Mouse (Mus musculus) brain, embryonic 14.5 days (tissue): ENCODE measurements around the gene Fam227b. TPM values are rescaled to one million over a fixed set of nuclear protein-coding genes. Genes with fewer than 3 reads are reported as not detected.

Experiments
- DNase-seq: peaks from one replicate; pipeline ENCODE4 v3.0.0-alpha.2; 2011; ENCODE audit warnings: low read depth
- CTCF ChIP-seq: fragments of 200-500 bp; IDR thresholded peaks from 2 replicates; pipeline ENCODE4 v1.5.1; 2012; ENCODE audit warnings: inconsistent platforms, mild to moderate bottlenecking, moderate library complexity, borderline replicate concordance; ENCODE audit not compliant: insufficient read depth, insufficient read length; ENCODE audit errors: extremely low read depth
- POLR2A ChIP-seq: fragments of 200-500 bp; IDR thresholded peaks from 2 replicates; pipeline ENCODE4 v1.6.1; 2012; ENCODE audit warnings: mild to moderate bottlenecking, inconsistent platforms, borderline replicate concordance; ENCODE audit not compliant: poor library complexity, insufficient read depth, insufficient read length, severe bottlenecking; ENCODE audit errors: extremely low read depth
- polyA plus RNA-seq: library from polyadenylated mRNA; depleted of rRNA; stranded (reverse); fragments of >200 nt; gene quantifications from 2 replicates; pipeline ENCODE4 v1.2.3, GENCODE M21; 2012

Fam227b gene
- polyA plus RNA-seq, 1 experiment = not detected

- no peak for TF ChIP-seq POLR2A
- no peak for TF ChIP-seq CTCF
- DNase-seq = no peak
Observed at GRCm38 (mm10) chr2:126045621-126046020, 106.2 kb downstream of the Fam227b start.

- DNase-seq = peak; percentile 17
- TF ChIP-seq POLR2A (no peak), CTCF (no peak)
Observed at GRCm38 (mm10) chr2:126042674-126043073, 109.1 kb downstream of the Fam227b start.

GRCm38 (mm10) chr2:126041237-126041636 is 110.6 kb downstream of the Fam227b start:
- TF ChIP-seq POLR2A (no peak), CTCF (no peak)
- no peak for DNase-seq

GRCm38 (mm10) chr2:126040651-126041050 is 111.2 kb downstream of the Fam227b start:
- no peak for DNase-seq
- TF ChIP-seq POLR2A (no peak), CTCF (no peak)

- no peak for DNase-seq
- TF ChIP-seq CTCF = no peak
- no peak for TF ChIP-seq POLR2A
Observed at GRCm38 (mm10) chr2:126039414-126039891, 112.4 kb downstream of the Fam227b start.

- no peak for DNase-seq
- TF ChIP-seq POLR2A = no peak
- TF ChIP-seq CTCF = no peak
Observed at GRCm38 (mm10) chr2:126038221-126039000, 113.4 kb downstream of the Fam227b start.

- TF ChIP-seq POLR2A (no peak), CTCF (no peak)
Observed at GRCm38 (mm10) chr2:126036121-126036520, 115.7 kb downstream of the Fam227b start.

GRCm38 (mm10) chr2:126035013-126035770 is 116.6 kb downstream of the Fam227b start:
- no peak for DNase-seq
- no peak for TF ChIP-seq CTCF
- no peak for TF ChIP-seq POLR2A

More at GRCm38 (mm10) chr2:126036121-126036520, 115.7 kb downstream of the Fam227b start:
- no peak for DNase-seq

GRCm38 (mm10) chr2:126034379-126035005 is 117.3 kb downstream of the Fam227b start, which contains the start of gene Fgf7:
TSS of gene Fgf7 (plus strand) at chr2:126034658.
- peak; percentile 82 for DNase-seq
- no peak for TF ChIP-seq POLR2A
- TF ChIP-seq CTCF = peak; percentile 55; the same call in 1 of the 2 replicates

- peak; percentile 51 for DNase-seq
- TF ChIP-seq CTCF = peak; percentile 48; the same call in 1 of the 2 replicates
- no peak for TF ChIP-seq POLR2A
Observed at GRCm38 (mm10) chr2:126033114-126033972, 118.5 kb downstream of the Fam227b start.

- TF ChIP-seq POLR2A (no peak), CTCF (no peak)
- no peak for DNase-seq
Observed at GRCm38 (mm10) chr2:126031186-126031900, 120.5 kb downstream of the Fam227b start.
